Mouse (Mus musculus) hindbrain, embryonic 15.5 days (tissue): ENCODE results near the gene Vmn2r27. TPM values are rescaled to one million over a fixed set of nuclear protein-coding genes. Genes with fewer than 3 reads are reported as not detected.

Source experiments
- ATAC-seq: fragments of 200-750 bp; cut with Nextera tagmentation; 2 replicates; pipeline ENCODE4 v1.8.0; 2017; ENCODE audit warnings: low read depth, moderate number of reproducible peaks, moderate TSS enrichment; ENCODE audit not compliant: low FRiP score
- H3K27ac ChIP-seq: fragments of 300-500 bp; sonication (generic); replicated peaks from 2 replicates; pipeline ENCODE4 v1.5.1; 2015; ENCODE audit warnings: mild to moderate bottlenecking, inconsistent platforms
- H3K27me3 ChIP-seq: fragments of 300-500 bp; sonication (generic); 2 replicates; pipeline ENCODE4 v1.6.1; 2015; ENCODE audit warnings: control low read depth, inconsistent platforms
- H3K36me3 ChIP-seq: fragments of 300-500 bp; sonication (generic); 2 replicates; pipeline ENCODE4 v1.6.1; 2015; ENCODE audit warnings: control low read depth, inconsistent platforms
- H3K4me1 ChIP-seq: fragments of 300-500 bp; sonication (generic); replicated peaks from 2 replicates; pipeline ENCODE4 v1.6.1; 2015; ENCODE audit warnings: control low read depth, inconsistent platforms
- H3K4me2 ChIP-seq: fragments of 300-500 bp; sonication (generic); 2 replicates; pipeline ENCODE4 v1.6.1; 2015; ENCODE audit warnings: moderate library complexity, mild to moderate bottlenecking, inconsistent platforms
- H3K4me3 ChIP-seq: fragments of 300-500 bp; sonication (generic); 2 replicates; pipeline ENCODE4 v1.5.1; 2015; ENCODE audit warnings: mild to moderate bottlenecking, inconsistent platforms
- H3K9ac ChIP-seq: fragments of 300-500 bp; sonication (generic); 2 replicates; pipeline ENCODE4 v1.6.1; 2015; ENCODE audit warnings: inconsistent platforms
- H3K9me3 ChIP-seq: fragments of 300-500 bp; sonication (generic); 2 replicates; pipeline ENCODE4 v1.6.1; 2016; ENCODE audit warnings: control low read depth, inconsistent platforms
- WGBS: fragments of 180-500 bp; shearing (Covaris S2); methylation state at CpG from one replicate; pipeline ENCODE4 v1.1.7; 2015; 5-methylcytosine and 5-hydroxymethylcytosine counted together
- polyA plus RNA-seq: library from polyadenylated mRNA; unstranded; fragments of >200 nt; fragmentation: Nextera tagmentation; extraction: Ambion mirVana; gene quantifications from 2 replicates; pipeline ENCODE4 v1.2.1, GENCODE M21; 2015

Gene Vmn2r27
- polyA plus RNA-seq: not detected in 2 replicates

DNA sequence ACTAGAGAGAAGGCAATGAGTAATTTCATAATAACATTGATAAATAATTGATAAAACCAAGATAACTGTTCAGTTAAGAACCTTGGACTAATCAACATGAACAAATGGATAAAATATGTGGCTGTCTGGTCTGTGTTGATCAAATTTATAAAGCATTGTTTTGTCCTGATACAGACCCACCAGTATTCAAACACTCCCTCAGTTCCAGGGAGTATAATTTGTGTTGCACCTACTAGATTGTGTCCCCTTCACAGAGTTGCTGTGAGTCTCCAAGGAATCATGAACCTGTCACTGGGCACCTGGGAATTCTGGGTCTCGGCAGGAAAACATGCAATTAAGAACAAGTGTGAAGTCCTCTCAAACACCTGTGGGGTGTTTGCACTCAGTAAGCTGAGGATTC lies at the start of gene Vmn2r27:
Gene Vmn2r27 (minus strand): TSS at position 101 of the 400 bp plus-strand sequence.
- Histone ChIP-seq H3K9ac (no peak within 1 kb of the TSS), H3K4me2 (no peak within 1 kb of the TSS), H3K4me1 (no peaks in the 10 kb centered on the region), H3K27ac (no peak within 1 kb of the TSS), H3K36me3 (no peaks in the 10 kb centered on the region), H3K27me3 (no peaks in the 10 kb centered on the region), H3K9me3 (no peaks in the 10 kb centered on the region), H3K4me3 (no peak within 1 kb of the TSS)
- 81% methylated on average over 1 of the region's 1 CpGs for WGBS
- ATAC-seq: no peak

DNA sequence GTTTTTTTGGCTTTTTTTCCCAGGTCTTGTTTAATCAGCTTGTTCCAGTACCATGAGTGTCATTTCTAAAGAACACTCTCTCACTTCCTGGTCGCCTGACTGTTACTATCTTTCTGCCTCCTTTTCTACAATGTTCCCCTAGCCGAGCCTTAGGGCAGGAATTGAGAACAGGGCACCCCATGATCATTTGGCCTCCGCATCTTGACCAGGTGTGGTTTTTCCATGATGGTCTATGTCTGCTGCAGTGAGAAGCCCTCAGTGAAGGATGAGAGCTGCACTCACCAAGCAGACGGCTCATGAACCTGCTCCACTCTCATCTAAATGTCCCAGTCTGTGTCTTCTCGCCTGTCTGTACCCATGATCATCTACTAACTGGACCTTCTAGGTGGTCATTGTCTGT lies 46.6 kb upstream of the Vmn2r27 start:
- Histone ChIP-seq H3K4me3 (no peak overlapping the region), H3K36me3 (no peaks in the 10 kb centered on the region), H3K9ac (no peak overlapping the region), H3K9me3 (no peaks in the 10 kb centered on the region), H3K4me1 (no peaks in the 10 kb centered on the region), H3K27ac (no peak overlapping the region), H3K4me2 (no peak overlapping the region), H3K27me3 (no peaks in the 10 kb centered on the region)
- WGBS: 87% methylated on average over 5 of the region's 5 CpGs
- ATAC-seq: no peak

GRCm38 (mm10) chr6:124277641-124278040 lies 46.0 kb upstream of the Vmn2r27 start:
- H3K36me3 ChIP-seq: no peaks in the 10 kb centered on the region
- 84% methylated on average over 5 of the region's 5 CpGs for WGBS
- no peak for ATAC-seq
- no peak overlapping the region for H3K4me3 ChIP-seq
- no peaks in the 10 kb centered on the region for H3K27me3 ChIP-seq
- no peak overlapping the region for H3K4me2 ChIP-seq
- H3K27ac ChIP-seq: no peak overlapping the region
- H3K9ac ChIP-seq: no peak overlapping the region
- H3K9me3 ChIP-seq: no peaks in the 10 kb centered on the region
- H3K4me1 ChIP-seq: no peaks in the 10 kb centered on the region

- no peak overlapping the region for H3K4me2 ChIP-seq
- no peak for ATAC-seq
- H3K9me3 ChIP-seq: no peaks in the 10 kb centered on the region
- H3K4me3 ChIP-seq: no peak overlapping the region
- H3K27me3 ChIP-seq: no peaks in the 10 kb centered on the region
- no peaks in the 10 kb centered on the region for H3K4me1 ChIP-seq
- no peak overlapping the region for H3K9ac ChIP-seq
- H3K27ac ChIP-seq: no peak overlapping the region
- WGBS: 84% methylated on average over 5 of the region's 5 CpGs
- H3K36me3 ChIP-seq: no peaks in the 10 kb centered on the region
Observed at GRCm38 (mm10) chr6:124273231-124273880, 41.7 kb upstream of the Vmn2r27 start.

GRCm38 (mm10) chr6:124262696-124263095 lies 31.0 kb upstream of the Vmn2r27 start:
- peak; percentile 78 for ATAC-seq

GRCm38 (mm10) chr6:124260198-124260931 lies 28.7 kb upstream of the Vmn2r27 start:
- Histone ChIP-seq H3K4me2 (no peak overlapping the region), H3K9me3 (no peaks in the 10 kb centered on the region), H3K27ac (no peak overlapping the region), H3K36me3 (no peaks in the 10 kb centered on the region), H3K9ac (no peak overlapping the region), H3K4me1 (no peaks in the 10 kb centered on the region), H3K27me3 (no peaks in the 10 kb centered on the region), H3K4me3 (no peak overlapping the region)
- ATAC-seq: peak; percentile 88
- 26% methylated on average over 11 of the region's 14 CpGs for WGBS

More at GRCm38 (mm10) chr6:124262696-124263095, 31.0 kb upstream of the Vmn2r27 start:
- Histone ChIP-seq H3K9ac (no peak overlapping the region), H3K4me1 (no peaks in the 10 kb centered on the region), H3K36me3 (no peaks in the 10 kb centered on the region), H3K27ac (no peak overlapping the region), H3K9me3 (no peaks in the 10 kb centered on the region), H3K4me2 (no peak overlapping the region), H3K27me3 (no peaks in the 10 kb centered on the region), H3K4me3 (no peak overlapping the region)
- 3% methylated on average over 3 of the region's 3 CpGs for WGBS

- no peak overlapping the region for H3K27ac ChIP-seq
- no peak for ATAC-seq
- H3K4me3 ChIP-seq: no peak overlapping the region
- no peak overlapping the region for H3K4me2 ChIP-seq
- H3K9ac ChIP-seq: no peak overlapping the region
- H3K4me1 ChIP-seq: no peaks in the 10 kb centered on the region
- WGBS: 70% methylated on average over 6 of the region's 6 CpGs
- no peaks in the 10 kb centered on the region for H3K27me3 ChIP-seq
- H3K9me3 ChIP-seq: no peaks in the 10 kb centered on the region
- H3K36me3 ChIP-seq: no peaks in the 10 kb centered on the region
Observed at GRCm38 (mm10) chr6:124255721-124256470, 24.2 kb upstream of the Vmn2r27 start.

GRCm38 (mm10) chr6:124202116-124202515 lies 29.5 kb downstream of the Vmn2r27 start:
- Histone ChIP-seq H3K4me1 (no peaks in the 10 kb centered on the region), H3K36me3 (no peaks in the 10 kb centered on the region), H3K9me3 (no peaks in the 10 kb centered on the region), H3K27me3 (no peaks in the 10 kb centered on the region), H3K4me3 (no peak overlapping the region), H3K27ac (no peak overlapping the region), H3K9ac (no peak overlapping the region), H3K4me2 (no peak overlapping the region)
- ATAC-seq: no peak
- 89% methylated on average over 4 of the region's 4 CpGs for WGBS

DNA sequence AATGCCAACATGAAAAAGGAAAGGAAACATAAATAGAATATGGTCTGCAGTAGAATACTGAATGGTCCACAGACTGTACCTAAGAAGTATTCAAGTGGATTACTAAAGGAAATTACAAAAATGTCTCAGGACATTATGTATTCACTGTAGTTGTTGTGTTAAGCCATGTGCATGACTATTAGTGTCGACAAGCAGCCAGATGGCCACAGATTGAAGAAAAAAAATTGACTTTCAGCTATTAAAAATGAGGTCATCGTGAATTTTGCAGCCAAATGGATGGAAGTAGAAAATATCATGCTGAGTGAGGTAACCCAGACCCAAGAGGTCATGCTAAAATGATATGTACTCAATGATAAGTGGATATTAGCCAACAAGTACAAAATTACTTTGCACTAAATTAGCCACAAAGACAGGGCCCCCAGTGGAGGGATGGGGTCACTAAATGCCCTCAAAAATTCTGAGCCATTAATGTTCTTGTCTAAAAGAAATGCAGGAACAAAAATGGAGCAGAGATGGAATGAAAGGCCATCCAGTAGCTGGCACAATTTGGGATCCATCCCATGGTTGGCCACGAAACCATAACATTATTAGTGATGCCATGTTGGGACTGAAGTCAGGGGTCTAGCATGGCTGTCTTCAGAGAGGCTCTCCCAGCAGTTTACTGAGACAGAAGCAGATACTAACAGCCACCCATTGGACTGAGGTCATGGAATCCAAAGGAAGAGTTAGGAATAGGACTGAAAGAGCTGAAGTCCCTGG lies 63.0 kb downstream of the Vmn2r27 start:
- no peak for ATAC-seq
- H3K4me3 ChIP-seq: no peak overlapping the region
- no peaks in the 10 kb centered on the region for H3K27me3 ChIP-seq
- H3K9me3 ChIP-seq: no peaks in the 10 kb centered on the region
- no peak overlapping the region for H3K4me2 ChIP-seq
- H3K4me1 ChIP-seq: no peaks in the 10 kb centered on the region
- WGBS: 76% methylated on average over 3 of the region's 3 CpGs
- H3K27ac ChIP-seq: no peak overlapping the region
- H3K36me3 ChIP-seq: no peaks in the 10 kb centered on the region
- H3K9ac ChIP-seq: no peak overlapping the region

DNA sequence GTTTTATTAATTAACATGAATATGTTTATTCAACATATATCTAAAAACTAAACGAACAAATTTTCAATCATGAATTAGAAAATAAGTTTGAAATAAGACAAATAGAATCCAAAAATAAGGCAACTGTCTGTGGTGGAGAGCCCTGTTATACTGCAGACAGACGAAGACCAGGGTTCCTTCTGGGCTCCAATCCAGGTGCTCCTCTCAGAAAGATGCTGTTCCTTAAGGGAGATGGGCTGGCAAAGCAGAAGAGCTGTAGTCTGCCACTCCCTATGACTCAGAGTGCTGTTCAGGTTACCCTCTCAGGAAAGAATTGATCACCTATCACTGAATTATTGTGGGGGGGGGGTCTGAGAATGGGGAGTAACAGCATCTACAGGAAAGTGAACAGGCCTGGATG lies 65.1 kb downstream of the Vmn2r27 start:
- Histone ChIP-seq H3K9ac (no peak overlapping the region), H3K9me3 (no peaks in the 10 kb centered on the region), H3K36me3 (no peaks in the 10 kb centered on the region), H3K4me2 (no peak overlapping the region), H3K4me3 (no peak overlapping the region), H3K4me1 (no peaks in the 10 kb centered on the region), H3K27me3 (no peaks in the 10 kb centered on the region), H3K27ac (no peak overlapping the region)
- 85% methylated on average over 2 of the region's 2 CpGs for WGBS
- no peak for ATAC-seq

GRCm38 (mm10) chr6:124149808-124150207 lies 81.8 kb downstream of the Vmn2r27 start:
- ATAC-seq: no peak

More at GRCm38 (mm10) chr6:124149808-124150207, 81.8 kb downstream of the Vmn2r27 start:
- H3K9ac ChIP-seq: no peak overlapping the region
- H3K27ac ChIP-seq: no peak overlapping the region
- H3K4me1 ChIP-seq: no peaks in the 10 kb centered on the region
- H3K27me3 ChIP-seq: no peaks in the 10 kb centered on the region
- H3K4me2 ChIP-seq: no peak overlapping the region
- H3K4me3 ChIP-seq: no peak overlapping the region
- H3K9me3 ChIP-seq: no peaks in the 10 kb centered on the region
- 57% methylated on average over 1 of the region's 1 CpGs for WGBS
- no peaks in the 10 kb centered on the region for H3K36me3 ChIP-seq
